ENCODE assay signal across 24 mouse cellular contexts in the genomic region with DNA sequence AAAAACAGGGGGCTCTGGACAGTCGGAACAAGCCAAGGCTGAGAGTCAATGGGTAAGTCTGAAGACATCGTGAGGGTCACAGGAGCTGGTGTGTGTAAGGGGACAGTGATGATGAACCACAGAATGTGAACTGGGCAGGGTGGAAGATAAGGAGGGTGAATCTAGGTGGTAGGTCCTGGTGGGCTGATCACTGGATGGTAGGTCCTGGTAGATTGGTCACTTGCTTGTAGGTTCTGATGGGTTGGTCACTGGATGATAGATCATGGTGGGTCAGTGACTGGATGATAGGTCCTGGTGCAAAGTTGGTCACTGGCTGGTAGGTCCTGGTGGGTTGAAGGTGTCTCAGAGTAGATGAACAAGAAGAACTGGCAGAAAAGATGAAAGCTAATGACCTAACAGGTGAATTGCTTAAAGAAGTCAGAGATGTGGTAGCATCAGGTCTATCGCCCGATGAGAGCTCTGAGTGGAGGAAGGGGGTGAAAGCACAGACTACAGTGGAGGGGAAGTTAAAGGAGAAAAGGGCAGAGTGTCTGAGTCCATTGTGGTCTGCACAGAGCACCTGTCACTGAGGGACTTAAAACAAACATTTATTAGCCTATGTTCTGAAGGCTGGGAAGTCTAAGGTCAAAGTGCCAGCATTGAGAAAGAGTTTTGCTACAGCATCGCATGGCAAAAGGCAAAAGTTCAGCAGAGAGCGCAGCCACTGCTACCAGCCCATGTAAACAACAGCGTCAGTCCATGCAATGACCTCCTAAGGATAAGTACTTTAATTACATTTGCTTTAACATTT. TPM values are rescaled to one million over a fixed set of nuclear protein-coding genes. Genes with fewer than 3 reads are reported as not detected.
DNase-seq lines count a peak whose midpoint lies in the region; ATAC-seq and TF ChIP-seq lines count a peak whose summit lies in the region.
"Had no signal": no experiment of that assay in that cellular context is flagged by ENCODE, and none has a peak within 500 bp of the region (broad histone marks: within the 10 kb centered on the region; RNA-seq: fewer than 3 reads in every experiment).

No protein-coding gene starts in this region.

- H3K36me3 ChIP-seq in liver, adult 2 months (ENCODE audit: control insufficient read depth, insufficient read depth, low read length), result no peaks in the 10 kb centered on the region
- no peaks in the 10 kb centered on the region for H3K36me3 ChIP-seq in liver, embryonic 13.5 days
- no peaks in the 10 kb centered on the region for H3K36me3 ChIP-seq in liver, embryonic 16.5 days (ENCODE audit: control insufficient read depth, insufficient read depth)
- no peaks in the 10 kb centered on the region for H3K36me3 ChIP-seq in midbrain, embryonic 14.5 days (ENCODE audit: control insufficient read depth, insufficient read depth, low read length)
- H3K36me3 ChIP-seq: embryonic facial prominence, embryonic 12.5 days; embryonic facial prominence, embryonic 15.5 days; hindbrain, embryonic 10.5 days; hindbrain, embryonic 13.5 days had no signal

- H3K27me3 ChIP-seq in liver, adult 2 months (ENCODE audit: control insufficient read depth, insufficient read depth, low read length), result no peaks in the 10 kb centered on the region
- H3K27me3 ChIP-seq in liver, embryonic 13.5 days, result no peaks in the 10 kb centered on the region
- no peaks in the 10 kb centered on the region for H3K27me3 ChIP-seq in liver, embryonic 16.5 days (ENCODE audit: control insufficient read depth, insufficient read depth, low read depth, low read length)
- no peaks in the 10 kb centered on the region for H3K27me3 ChIP-seq in midbrain, embryonic 14.5 days (ENCODE audit: control insufficient read depth, insufficient read depth, low read length)
- H3K27me3 ChIP-seq: embryonic facial prominence, embryonic 12.5 days; embryonic facial prominence, embryonic 15.5 days; hindbrain, embryonic 13.5 days had no signal

- H3K4me2 ChIP-seq in liver, embryonic 13.5 days, result no peak overlapping the region
- no peak overlapping the region for H3K4me2 ChIP-seq in liver, embryonic 16.5 days (ENCODE audit: low read depth, low read length)
- H3K4me2 ChIP-seq in midbrain, embryonic 14.5 days (ENCODE audit: low read length), result no peak overlapping the region
- H3K4me2 ChIP-seq: embryonic facial prominence, embryonic 12.5 days; embryonic facial prominence, embryonic 15.5 days; hindbrain, embryonic 13.5 days had no signal

- no peak overlapping the region for H3K27ac ChIP-seq in liver, adult 2 months (replicated peaks; ENCODE audit: insufficient read depth, low read depth, low read length)
- H3K27ac ChIP-seq in liver, embryonic 13.5 days, result no peak overlapping the region
- H3K27ac ChIP-seq in liver, embryonic 16.5 days (ENCODE audit: low read length), result no peak overlapping the region
- H3K27ac ChIP-seq in midbrain, embryonic 14.5 days (replicated peaks; ENCODE audit: low read depth, low read length), result no peak overlapping the region
- H3K27ac ChIP-seq: embryonic facial prominence, embryonic 12.5 days; embryonic facial prominence, embryonic 15.5 days; gastrocnemius, adult 2 months; hindbrain, embryonic 10.5 days; hindbrain, embryonic 13.5 days had no signal

- ATAC-seq in liver, embryonic 13.5 days (ENCODE audit: low read depth), result peak; percentile 76; the same call in 1 of the 2 replicates
- ATAC-seq in liver, embryonic 16.5 days (ENCODE audit: low read depth), result peak; percentile 89
- ATAC-seq in midbrain, embryonic 14.5 days (ENCODE audit: low FRiP score, low TSS enrichment), result no peak
- ATAC-seq: CD4-positive, CD25-positive, alpha-beta regulatory T cell, adult 4 months; forebrain, embryonic 14.5 days; forebrain, postnatal 0 days; hindbrain, embryonic 16.5 days had no signal

- peak; percentile 75 for DNase-seq in liver, adult 2 months (ENCODE audit: extremely low read depth, low read depth, low spot score)
- no peak for DNase-seq in liver
- DNase-seq in liver, embryonic 13.5 days, result no peak
- no peak for DNase-seq in right cerebral cortex, postnatal 36 days (ENCODE audit: low spot score in 2 of 2)
- DNase-seq in midbrain, embryonic 14.5 days, result no peak
- DNase-seq: adrenal gland, adult 2 months; adrenal gland, postnatal 14 days; cerebellum, adult 11 months; cerebellum, adult 2 months; cerebellum, adult 9-11 months; cerebellum, postnatal 25 days; forebrain, postnatal 0 days; gastrocnemius, adult 2 months; gastrocnemius, postnatal 14 days; heart, adult 18-20 months had no signal

- 42% methylated on average over 7 of the region's 7 CpGs for WGBS in liver, adult 2 months
- 68% methylated on average over 7 of the region's 7 CpGs for WGBS in liver, embryonic 13.5 days (ENCODE audit: insufficient replicate concordance)
- 54% methylated on average over 7 of the region's 7 CpGs for WGBS in liver, embryonic 16.5 days (ENCODE audit: insufficient replicate concordance)
- WGBS in midbrain, embryonic 14.5 days, result 93% methylated on average over 7 of the region's 7 CpGs

- H3K9ac ChIP-seq in liver, adult 2 months (ENCODE audit: low read depth, low read length), result no peak overlapping the region
- H3K9ac ChIP-seq in liver, embryonic 13.5 days, result no peak overlapping the region
- no peak overlapping the region for H3K9ac ChIP-seq in liver, embryonic 16.5 days (ENCODE audit: low read depth, low read length)
- H3K9ac ChIP-seq in midbrain, embryonic 14.5 days (replicated peaks; ENCODE audit: low read length), result no peak overlapping the region
- H3K9ac ChIP-seq: embryonic facial prominence, embryonic 12.5 days; embryonic facial prominence, embryonic 15.5 days; forebrain, postnatal 0 days; hindbrain, embryonic 13.5 days had no signal

- no peaks in the 10 kb centered on the region for H3K9me3 ChIP-seq in liver, embryonic 13.5 days (replicated peaks)
- no peaks in the 10 kb centered on the region for H3K9me3 ChIP-seq in liver, embryonic 16.5 days (replicated peaks; ENCODE audit: control insufficient read depth, low read length)
- H3K9me3 ChIP-seq in midbrain, embryonic 14.5 days (ENCODE audit: control insufficient read depth, low read length), result no peaks in the 10 kb centered on the region
- H3K9me3 ChIP-seq: embryonic facial prominence, embryonic 12.5 days; embryonic facial prominence, embryonic 15.5 days; hindbrain, embryonic 10.5 days; hindbrain, embryonic 13.5 days had no signal

- no peaks in the 10 kb centered on the region for H3K79me2 ChIP-seq in liver, adult 2 months (ENCODE audit: control insufficient read depth, insufficient read depth, low read length)

- TF ChIP-seq CTCF in liver, adult 2 months (IDR thresholded peaks at IDR 0.05; ENCODE audit: low read depth, low read length), result no peak

- no peaks in the 10 kb centered on the region for H3K4me1 ChIP-seq in liver, adult 2 months (ENCODE audit: control insufficient read depth, insufficient read depth, low read length)
- H3K4me1 ChIP-seq in liver, embryonic 13.5 days (replicated peaks), result no peaks in the 10 kb centered on the region
- H3K4me1 ChIP-seq in liver, embryonic 16.5 days (ENCODE audit: control insufficient read depth, low read depth, low read length), result no peaks in the 10 kb centered on the region
- no peaks in the 10 kb centered on the region for H3K4me1 ChIP-seq in midbrain, embryonic 14.5 days (ENCODE audit: control insufficient read depth, insufficient read depth, low read length)
- H3K4me1 ChIP-seq: embryonic facial prominence, embryonic 12.5 days; embryonic facial prominence, embryonic 15.5 days; hindbrain, embryonic 13.5 days had no signal

- no peak overlapping the region for H3K4me3 ChIP-seq in liver, adult 2 months (ENCODE audit: insufficient read depth, low read depth, low read length)
- H3K4me3 ChIP-seq in liver, embryonic 13.5 days (replicated peaks), result no peak overlapping the region
- no peak overlapping the region for H3K4me3 ChIP-seq in liver, embryonic 16.5 days (ENCODE audit: low read depth, low read length)
- H3K4me3 ChIP-seq in midbrain, embryonic 14.5 days (replicated peaks; ENCODE audit: low read depth, low read length), result no peak overlapping the region
- H3K4me3 ChIP-seq: embryonic facial prominence, embryonic 12.5 days; embryonic facial prominence, embryonic 15.5 days; gastrocnemius, adult 2 months; hindbrain, embryonic 10.5 days; hindbrain, embryonic 13.5 days had no signal

- TF ChIP-seq POLR2A in liver, adult 2 months (IDR thresholded peaks at IDR 0.05; ENCODE audit: extremely low read depth, insufficient read depth, low read length), result no peak

RNA-seq across cellular contexts. Expression of a gene that starts 58.7 kb away (rescaled TPM):
- total RNA-seq in liver, adult 2 months (2014; rRNA removed), result 0.07 TPM in 1 of 2 replicates, not detected in the other
- 0.02 and 0.07 TPM in 2 replicates for polyA plus RNA-seq in liver, adult 2 months (2012; rRNA removed)
- not detected in 2 replicates for polyA plus RNA-seq in liver, embryonic 13.5 days (2015; fragmentation: Nextera tagmentation; extraction: Ambion mirVana)
- not detected in 2 replicates for polyA plus RNA-seq in liver, embryonic 16.5 days (2015; fragmentation: Nextera tagmentation; extraction: Ambion mirVana)
- 2.0 and 2.6 TPM in 2 replicates for polyA plus RNA-seq in midbrain, embryonic 14.5 days (2014; fragmentation: Nextera tagmentation; extraction: Ambion mirVana)
- total RNA-seq: common myeloid progenitor, adult 5-6 weeks had no signal
- polyA plus RNA-seq: CD4-positive, CD25-positive, alpha-beta regulatory T cell, adult 4 months had no signal

RNA-seq across cellular contexts. Expression of a gene that starts 59.2 kb away (rescaled TPM):
- total RNA-seq in liver, adult 2 months (2014; rRNA removed), result 7.0 and 8.4 TPM in 2 replicates
- 6.5 and 8.1 TPM in 2 replicates for polyA plus RNA-seq in liver, adult 2 months (2012; rRNA removed)
- polyA plus RNA-seq in liver, embryonic 13.5 days (2015; fragmentation: Nextera tagmentation; extraction: Ambion mirVana), result 12.8 and 13.3 TPM in 2 replicates
- polyA plus RNA-seq in liver, embryonic 16.5 days (2015; fragmentation: Nextera tagmentation; extraction: Ambion mirVana), result 9.6 and 10.1 TPM in 2 replicates
- polyA plus RNA-seq in midbrain, embryonic 14.5 days (2014; fragmentation: Nextera tagmentation; extraction: Ambion mirVana), result 83.4 and 84.7 TPM in 2 replicates
